8 mouse cellular contexts compared by ENCODE assay signal in the genomic region with DNA sequence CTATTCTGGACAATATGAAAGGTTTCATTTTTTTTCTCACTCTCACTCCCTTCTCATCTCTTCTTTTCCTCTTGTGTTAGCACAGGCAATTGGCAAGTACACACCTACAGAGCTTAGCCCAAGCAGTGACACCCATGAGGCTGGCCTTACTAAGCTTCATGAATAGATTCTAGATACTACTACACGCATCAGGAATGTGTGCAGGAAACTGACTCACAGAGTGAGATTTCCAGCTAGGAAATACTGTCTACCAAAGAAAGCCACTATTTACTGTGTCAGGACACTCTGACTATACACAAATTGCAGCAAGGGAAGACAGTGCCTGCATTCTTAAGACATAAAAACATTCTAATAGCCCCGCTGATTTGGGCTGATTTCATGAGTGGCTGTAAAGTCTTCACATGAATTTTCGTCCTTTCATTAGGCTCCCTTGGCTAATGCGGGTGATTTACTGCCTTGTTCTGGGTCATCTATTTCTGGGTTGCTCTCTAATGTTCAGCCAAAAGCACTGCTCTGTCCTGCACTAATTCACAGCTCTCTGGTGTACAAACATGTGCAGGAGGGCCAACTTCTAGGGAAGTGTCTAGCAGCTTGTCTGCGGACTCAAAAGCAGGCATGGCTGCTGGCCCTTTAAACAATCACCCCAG.
A peak's percentile ranks its signal among the peaks of the same experiment; 100 is the strongest.
DNase-seq lines count a peak whose midpoint lies in the region; ATAC-seq and TF ChIP-seq lines count a peak whose summit lies in the region.
"Had no signal": no experiment of that assay in that cellular context is flagged by ENCODE, and none has a peak within 500 bp of the region (broad histone marks: within the 10 kb centered on the region; RNA-seq: fewer than 3 reads in every experiment).

No protein-coding gene starts in this region.

- WGBS in heart, embryonic 12.5 days = 55% methylated on average over 5 of the region's 5 CpGs
- WGBS in limb, embryonic 12.5 days = 20% methylated on average over 5 of the region's 5 CpGs

- no peaks in the 10 kb centered on the region for H3K9me3 ChIP-seq in heart, embryonic 12.5 days (replicated peaks)
- H3K9me3 ChIP-seq in limb, embryonic 12.5 days = no peaks in the 10 kb centered on the region
- H3K9me3 ChIP-seq: midbrain, embryonic 12.5 days had no signal

- H3K36me3 ChIP-seq in heart, embryonic 12.5 days = peaks cover 17% of the 10 kb centered on the region
- H3K36me3 ChIP-seq in limb, embryonic 12.5 days = peaks cover 5% of the 10 kb centered on the region; the same call in 1 of the 2 replicates

- no peak overlapping the region for H3K4me3 ChIP-seq in heart, embryonic 12.5 days
- no peak overlapping the region for H3K4me3 ChIP-seq in limb, embryonic 12.5 days (replicated peaks)
- H3K4me3 ChIP-seq: midbrain, embryonic 12.5 days had no signal

- no peak overlapping the region for H3K9ac ChIP-seq in heart, embryonic 12.5 days
- H3K9ac ChIP-seq in limb, embryonic 12.5 days (replicated peaks) = no peak overlapping the region
- H3K9ac ChIP-seq: midbrain, embryonic 12.5 days had no signal

- no peak for TF ChIP-seq POLR2A in brain, embryonic 14.5 days (IDR thresholded peaks at IDR 0.05; ENCODE audit: borderline replicate concordance, extremely low read depth, insufficient read depth, insufficient read length, poor library complexity, severe bottlenecking)

- TF ChIP-seq CTCF in brain, embryonic 14.5 days (IDR thresholded peaks at IDR 0.05; ENCODE audit: borderline replicate concordance, extremely low read depth, insufficient read depth, insufficient read length) = no peak

- peak; percentile 17 for DNase-seq in layer of hippocampus, adult 9-11 months
- DNase-seq in layer of hippocampus, adult 11-12 months (ENCODE audit: low spot score) = no peak
- DNase-seq in brain, embryonic 14.5 days (ENCODE audit: low read depth) = peak; percentile 40
- DNase-seq in right cerebral cortex, postnatal 14 days = no peak
- no peak for DNase-seq in spleen, adult 12 weeks (ENCODE audit: low spot score)

- no peaks in the 10 kb centered on the region for H3K27me3 ChIP-seq in heart, embryonic 12.5 days (replicated peaks)
- H3K27me3 ChIP-seq in limb, embryonic 12.5 days = no peaks in the 10 kb centered on the region
- H3K27me3 ChIP-seq: midbrain, embryonic 12.5 days had no signal

- ATAC-seq in heart, embryonic 12.5 days (ENCODE audit: insufficient number of reproducible peaks, low FRiP score) = no peak
- peak; percentile 34; the same call in 1 of the 2 replicates for ATAC-seq in limb, embryonic 12.5 days (ENCODE audit: insufficient number of reproducible peaks, insufficient read depth, low FRiP score, low TSS enrichment, low read depth)

- no peak overlapping the region for H3K4me2 ChIP-seq in heart, embryonic 12.5 days
- no peak overlapping the region for H3K4me2 ChIP-seq in limb, embryonic 12.5 days
- H3K4me2 ChIP-seq: midbrain, embryonic 12.5 days had no signal

- H3K27ac ChIP-seq in heart, embryonic 12.5 days (ENCODE audit: poor library complexity, severe bottlenecking) = peak overlapping the region; percentile 58
- H3K27ac ChIP-seq in limb, embryonic 12.5 days = peak overlapping the region; percentile 45; the same call in 1 of the 2 replicates
- H3K27ac ChIP-seq: midbrain, embryonic 12.5 days had no signal

- peaks cover 54% of the 10 kb centered on the region for H3K4me1 ChIP-seq in heart, embryonic 12.5 days (replicated peaks)
- peaks cover 23% of the 10 kb centered on the region for H3K4me1 ChIP-seq in limb, embryonic 12.5 days (replicated peaks)
- H3K4me1 ChIP-seq: midbrain, embryonic 12.5 days had no signal

Comparison
In these comparisons a context has a peak if more than half of its experiments do, and no peak if none do; other contexts are left out.
1. DNase-seq: peak in layer of hippocampus, adult 9-11 months (single experiment) and brain, embryonic 14.5 days (single experiment); none in layer of hippocampus, adult 11-12 months (single experiment), right cerebral cortex, postnatal 14 days (single experiment) and spleen, adult 12 weeks (single experiment).